Mouse (Mus musculus) stomach, postnatal 0 days (tissue): ENCODE measurements at regions not wholly inside any gene's neighbourhood (a gene's known extent, or its start where the extent isn't known, plus 50 kb on each side); places are given as distances from the start of the nearest gene placed in this dataset.

Experiments used
- ATAC-seq: fragments of 200-750 bp; cut with Nextera tagmentation; 2 replicates; pipeline ENCODE4 v1.8.0; 2017; ENCODE audit not compliant: low FRiP score, low TSS enrichment
- DNase-seq: peaks from one replicate; pipeline ENCODE4 v3.0.0-alpha.2; 2016; ENCODE audit warnings: low spot score
- H3K27ac ChIP-seq: fragments of 300-500 bp; sonication (generic); replicated peaks from 2 replicates; pipeline ENCODE4 v1.5.1; 2014; ENCODE audit warnings: mild to moderate bottlenecking, control low read depth
- H3K27me3 ChIP-seq: fragments of 300-500 bp; sonication (generic); 2 replicates; pipeline ENCODE4 v1.6.1; 2014; ENCODE audit warnings: low read length; ENCODE audit not compliant: control insufficient read depth, insufficient read depth
- H3K36me3 ChIP-seq: fragments of 300-500 bp; sonication (generic); 2 replicates; pipeline ENCODE4 v1.6.1; 2014; ENCODE audit warnings: low read length, mixed read lengths; ENCODE audit not compliant: control insufficient read depth, insufficient read depth
- H3K4me1 ChIP-seq: fragments of 300-500 bp; sonication (generic); replicated peaks from 2 replicates; pipeline ENCODE4 v1.6.1; 2014; ENCODE audit warnings: antibody characterized with exemption; ENCODE audit not compliant: control insufficient read depth, insufficient read depth
- H3K4me2 ChIP-seq: fragments of 300-500 bp; sonication (generic); replicated peaks from 2 replicates; pipeline ENCODE4 v1.6.1; 2014; ENCODE audit warnings: low read depth, mild to moderate bottlenecking, control low read depth, moderate library complexity
- H3K4me3 ChIP-seq: fragments of 300-500 bp; sonication (generic); 2 replicates; pipeline ENCODE4 v1.5.1; 2014; ENCODE audit warnings: low read depth, low read length, control low read depth
- H3K9ac ChIP-seq: fragments of 300-500 bp; sonication (generic); 2 replicates; pipeline ENCODE4 v1.6.1; 2014; ENCODE audit warnings: mild to moderate bottlenecking, low read length, control low read depth, mixed read lengths
- H3K9me3 ChIP-seq: fragments of 300-500 bp; sonication (generic); 2 replicates; pipeline ENCODE4 v1.6.1; 2016; ENCODE audit warnings: low read length; ENCODE audit not compliant: control insufficient read depth
- CTCF ChIP-seq: IDR thresholded peaks from 2 replicates; pipeline ENCODE4 v1.5.1; 2016; ENCODE audit warnings: antibody characterized with exemption, low read depth, mild to moderate bottlenecking, moderate library complexity
- EP300 ChIP-seq: optimal IDR thresholded peaks from 2 replicates; pipeline ENCODE3; 2016; ENCODE audit warnings: antibody characterized with exemption
- WGBS: fragments of 180-500 bp; shearing (Covaris S2); extraction: QIAGEN DNeasy Blood & Tissue Kit; methylation state at CpG from one replicate; pipeline ENCODE4 v1.1.7; 2014; 5-methylcytosine and 5-hydroxymethylcytosine counted together

- H3K36me3 ChIP-seq: no peaks in the 10 kb centered on the region
- no peaks in the 10 kb centered on the region for H3K9me3 ChIP-seq
- no peak overlapping the region for H3K4me3 ChIP-seq
- no peak overlapping the region for H3K9ac ChIP-seq
- no peak for ATAC-seq
- no peak overlapping the region for H3K4me2 ChIP-seq
- no peak overlapping the region for H3K27ac ChIP-seq
- no peak for DNase-seq
- TF ChIP-seq CTCF: no peak
- no peak for TF ChIP-seq EP300
- no peaks in the 10 kb centered on the region for H3K27me3 ChIP-seq
- 71% methylated on average over 3 of the region's 3 CpGs for WGBS
- H3K4me1 ChIP-seq: no peaks in the 10 kb centered on the region
Measured at GRCm38 (mm10) chr6:31923951-31924668, 125.9 kb upstream of the 1700012A03Rik start.

DNA sequence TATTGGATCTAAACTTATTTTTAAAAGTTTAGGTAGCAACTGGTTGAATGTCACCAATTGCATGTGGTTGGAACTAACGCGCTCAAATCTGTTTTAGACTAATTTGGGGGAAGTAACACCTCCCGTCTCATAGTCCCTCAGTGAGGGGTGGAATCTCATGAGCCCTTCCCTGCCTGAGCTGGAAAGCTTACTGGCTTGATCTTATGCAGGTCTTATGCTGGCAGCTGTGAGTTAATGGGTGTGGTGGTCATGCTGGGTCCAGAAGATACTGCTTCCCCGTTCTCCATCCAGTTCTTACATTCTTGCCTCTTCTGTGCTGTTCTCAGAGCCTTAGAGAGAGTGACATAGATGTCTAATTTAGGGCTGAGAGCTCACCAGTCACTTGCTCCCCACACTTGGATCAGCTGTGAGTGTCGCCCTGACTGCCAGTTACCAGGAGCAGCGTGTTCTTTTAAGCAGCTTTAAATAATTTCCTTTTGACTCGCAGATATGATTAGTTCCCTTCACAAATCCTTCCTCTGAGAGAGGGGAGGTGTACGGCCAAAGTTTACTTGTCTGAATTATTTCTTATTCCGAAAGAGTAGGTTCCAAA, 128.4 kb upstream of the 1700012A03Rik start:
- ATAC-seq: no peak
- no peaks in the 10 kb centered on the region for H3K9me3 ChIP-seq
- WGBS: 74% methylated on average over 9 of the region's 9 CpGs
- no peak for TF ChIP-seq CTCF
- TF ChIP-seq EP300: no peak
- DNase-seq: no peak
- no peak overlapping the region for H3K9ac ChIP-seq
- no peak overlapping the region for H3K4me2 ChIP-seq
- H3K4me1 ChIP-seq: no peaks in the 10 kb centered on the region
- H3K27ac ChIP-seq: no peak overlapping the region
- H3K36me3 ChIP-seq: no peaks in the 10 kb centered on the region
- H3K4me3 ChIP-seq: no peak overlapping the region
- H3K27me3 ChIP-seq: no peaks in the 10 kb centered on the region

GRCm38 (mm10) chr6:31917411-31918131, 132.5 kb upstream of the 1700012A03Rik start:
- no peaks in the 10 kb centered on the region for H3K36me3 ChIP-seq
- ATAC-seq (no peak), DNase-seq (no peak)
- no peak overlapping the region for H3K4me2 ChIP-seq
- no peak overlapping the region for H3K27ac ChIP-seq
- H3K4me3 ChIP-seq: no peak overlapping the region
- 74% methylated on average over 13 of the region's 13 CpGs for WGBS
- TF ChIP-seq EP300 (no peak), CTCF (no peak)
- H3K9ac ChIP-seq: no peak overlapping the region
- no peaks in the 10 kb centered on the region for H3K9me3 ChIP-seq
- no peaks in the 10 kb centered on the region for H3K27me3 ChIP-seq
- no peaks in the 10 kb centered on the region for H3K4me1 ChIP-seq

DNA sequence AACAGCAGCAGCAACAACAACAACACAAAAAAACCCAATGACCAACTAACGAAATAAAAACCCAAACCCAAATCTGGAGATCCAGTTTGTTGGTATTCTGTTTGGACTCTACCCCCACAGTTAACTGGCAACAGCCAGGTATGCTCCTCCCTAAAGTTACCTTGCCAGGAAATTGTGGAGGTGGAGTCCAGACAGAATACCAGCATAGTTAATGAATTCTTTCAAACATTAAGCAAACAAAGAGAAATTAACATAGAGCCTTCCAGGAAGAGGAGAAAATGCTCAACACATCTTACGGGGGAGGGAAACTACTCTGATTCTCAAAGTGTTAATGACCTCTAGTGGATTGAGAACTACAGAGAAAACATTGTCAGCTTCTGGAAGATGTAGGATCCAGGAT, 148.3 kb upstream of the 1700012A03Rik start:
- WGBS: 75% methylated on average over 2 of the region's 2 CpGs
- ATAC-seq: no peak
- no peak for TF ChIP-seq CTCF
- TF ChIP-seq EP300: no peak

GRCm38 (mm10) chr6:31899055-31899454, 151.0 kb upstream of the 1700012A03Rik start:
- Histone ChIP-seq H3K27me3 (no peaks in the 10 kb centered on the region), H3K4me1 (no peaks in the 10 kb centered on the region), H3K4me3 (no peak overlapping the region), H3K36me3 (no peaks in the 10 kb centered on the region), H3K27ac (no peak overlapping the region), H3K9me3 (no peaks in the 10 kb centered on the region), H3K9ac (no peak overlapping the region), H3K4me2 (no peak overlapping the region)
- DNase-seq (no peak), ATAC-seq (no peak)
- TF ChIP-seq CTCF (no peak), EP300 (no peak)
- WGBS: 70% methylated on average over 3 of the region's 3 CpGs

More for the DNA sequence above, 148.3 kb upstream of the 1700012A03Rik start:
- no peak overlapping the region for H3K9ac ChIP-seq
- H3K36me3 ChIP-seq: no peaks in the 10 kb centered on the region
- no peak overlapping the region for H3K4me3 ChIP-seq
- H3K9me3 ChIP-seq: no peaks in the 10 kb centered on the region
- no peaks in the 10 kb centered on the region for H3K27me3 ChIP-seq
- H3K4me2 ChIP-seq: no peak overlapping the region
- DNase-seq: no peak
- no peak overlapping the region for H3K27ac ChIP-seq
- H3K4me1 ChIP-seq: no peaks in the 10 kb centered on the region

DNA sequence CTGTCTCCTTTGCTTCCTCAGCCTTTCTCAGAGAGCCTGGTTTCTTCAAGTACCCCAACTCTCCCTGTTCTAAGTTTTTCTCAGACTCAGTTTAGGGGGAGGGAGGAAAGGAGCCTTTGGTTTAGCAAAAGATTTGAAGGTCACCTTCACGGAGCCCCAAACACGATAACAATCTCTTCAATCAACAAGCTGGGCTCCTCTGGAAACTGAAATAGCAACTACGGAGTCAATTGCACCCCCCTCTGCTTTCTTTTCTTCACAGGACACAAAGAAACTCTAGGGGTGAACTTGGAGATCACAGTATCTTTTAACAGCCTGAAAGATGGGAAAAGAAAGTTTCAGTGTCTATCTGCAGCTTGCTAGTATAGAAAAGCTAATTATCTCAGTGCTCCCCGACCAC, 151.4 kb upstream of the 1700012A03Rik start:
- Histone ChIP-seq H3K9me3 (no peaks in the 10 kb centered on the region), H3K36me3 (no peaks in the 10 kb centered on the region), H3K27ac (no peak overlapping the region), H3K27me3 (no peaks in the 10 kb centered on the region), H3K4me3 (no peak overlapping the region), H3K4me2 (no peak overlapping the region), H3K9ac (no peak overlapping the region), H3K4me1 (no peaks in the 10 kb centered on the region)
- ATAC-seq: no peak
- TF ChIP-seq EP300: no peak
- no peak for TF ChIP-seq CTCF
- 34% methylated on average over 4 of the region's 4 CpGs for WGBS
- no peak for DNase-seq
